Mouse (Mus musculus) heart, adult 2 months (tissue): ENCODE measurements around the gene Cd300c2. TPM values are rescaled to one million over a fixed set of nuclear protein-coding genes. Genes with fewer than 3 reads are reported as not detected.

Source experiments
- DNase-seq, 2 experiments: peaks; one replicate each; pipeline ENCODE4 v3.0.0; 2021
- H3K27ac ChIP-seq: fragments of 200-600 bp; 2 replicates; pipeline ENCODE4 v1.8.1; 2022
- H3K27me3 ChIP-seq: fragments of 200-500 bp; 2 replicates; pipeline ENCODE4 v1.6.1; 2012; ENCODE audit warnings: mild to moderate bottlenecking, low read length, inconsistent platforms, mixed read lengths; ENCODE audit not compliant: control insufficient read depth, insufficient read depth
- H3K36me3 ChIP-seq: fragments of 200-500 bp; 2 replicates; pipeline ENCODE4 v1.6.1; 2012; ENCODE audit warnings: low read length, inconsistent platforms; ENCODE audit not compliant: control insufficient read depth, insufficient read depth
- H3K4me1 ChIP-seq: fragments of 200-500 bp; 2 replicates; pipeline ENCODE4 v1.6.1; 2011; ENCODE audit warnings: low read length; ENCODE audit not compliant: control insufficient read depth, insufficient read depth
- H3K4me3 ChIP-seq: fragments of 200-600 bp; 2 replicates; pipeline ENCODE4 v1.8.1; 2022
- H3K79me2 ChIP-seq: fragments of 200-500 bp; replicated peaks from 2 replicates; pipeline ENCODE4 v1.6.1; 2012; ENCODE audit warnings: mild to moderate bottlenecking, inconsistent platforms, low read length, moderate library complexity, mixed read lengths; ENCODE audit not compliant: control insufficient read depth, insufficient read depth
- H3K9ac ChIP-seq: fragments of 200-500 bp; 2 replicates; pipeline ENCODE4 v1.6.1; 2012; ENCODE audit warnings: low read depth, mild to moderate bottlenecking, control low read depth, inconsistent platforms, low read length, mixed read lengths
- CTCF ChIP-seq: fragments of 200-600 bp; IDR thresholded peaks from 2 replicates; pipeline ENCODE4 v1.8.1; 2022; ENCODE audit warnings: antibody characterized with exemption, mild to moderate bottlenecking, moderate library complexity
- EP300 ChIP-seq: fragments of 200-500 bp; IDR thresholded peaks from 2 replicates; pipeline ENCODE4 v1.6.1; 2011; ENCODE audit warnings: low read depth, low read length, control low read depth; ENCODE audit not compliant: insufficient read depth
- POLR2A ChIP-seq: fragments of 200-500 bp; IDR thresholded peaks from 2 replicates; pipeline ENCODE4 v1.6.1; 2011; ENCODE audit warnings: mild to moderate bottlenecking, low read depth, low read length, control low read depth; ENCODE audit not compliant: insufficient read depth
- WGBS: fragments of 180-500 bp; shearing (Covaris S2); methylation state at CpG from one replicate; pipeline ENCODE4 v1.1.7; 2018; 5-methylcytosine and 5-hydroxymethylcytosine counted together
- intact Hi-C: fragments of 180-260 bp; cut with DNase I; formaldehyde crosslinking; loops from one replicate; pipeline ENCODE4 v1.15.1; 2025
- polyA plus RNA-seq: library from polyadenylated mRNA; depleted of rRNA; stranded (reverse); fragments of >200 nt; gene quantifications from 2 replicates; pipeline ENCODE4 v1.2.3, GENCODE M21; 2012
- total RNA-seq, 2 experiments: library from RNA; stranded (reverse); gene quantifications; 2 replicates each; pipeline ENCODE4 v1.2.3; 2021

Cd300c2 gene
- total and polyA plus RNA-seq, 3 experiments: 1.5 to 2.2 (median 2.1) TPM

GRCm38 (mm10) chr11:115004070-115004469, 2.4 kb upstream of the Cd300c2 start:
- no peak overlapping the region for H3K4me3 ChIP-seq
- H3K79me2 ChIP-seq: no peaks in the 10 kb centered on the region
- no peak overlapping the region for H3K9ac ChIP-seq
- H3K36me3 ChIP-seq: no peaks in the 10 kb centered on the region
- TF ChIP-seq EP300 (no peak), CTCF (no peak)
- no peaks in the 10 kb centered on the region for H3K27me3 ChIP-seq
- H3K4me1 ChIP-seq: no peaks in the 10 kb centered on the region; the same call in 1 of the 2 replicates
- DNase-seq: peak in 1 of 2 experiments; percentile 28
- no peak overlapping the region for H3K27ac ChIP-seq
- intact Hi-C loops: no loop called here
- WGBS: 66% methylated on average over 5 of the region's 5 CpGs

- H3K9ac ChIP-seq: no peak within 1 kb of the TSS
- 57% methylated on average over 4 of the region's 4 CpGs for WGBS
- H3K27ac ChIP-seq: no peak within 1 kb of the TSS
- DNase-seq: no peak
- H3K36me3 ChIP-seq: no peaks in the 10 kb centered on the region
- H3K79me2 ChIP-seq: no peaks in the 10 kb centered on the region
- TF ChIP-seq POLR2A (peak; percentile 42; the same call in 1 of the 2 replicates), CTCF (no peak)
- no peak within 1 kb of the TSS for H3K4me3 ChIP-seq
- H3K4me1 ChIP-seq: no peaks in the 10 kb centered on the region
- no peaks in the 10 kb centered on the region for H3K27me3 ChIP-seq
- intact Hi-C loops: no loop called here
Measured at GRCm38 (mm10) chr11:114989793-114990192, 11.9 kb downstream of the Cd300c2 start, which contains the start of gene Cd300ld. Gene Cd300ld (minus strand): TSS chr11:114989922.

GRCm38 (mm10) chr11:114981866-114982265, 19.8 kb downstream of the Cd300c2 start:
- Histone ChIP-seq H3K27ac (no peak overlapping the region), H3K36me3 (no peaks in the 10 kb centered on the region), H3K4me1 (no peaks in the 10 kb centered on the region), H3K4me3 (no peak overlapping the region), H3K27me3 (no peaks in the 10 kb centered on the region), H3K9ac (no peak overlapping the region), H3K79me2 (no peaks in the 10 kb centered on the region)
- TF ChIP-seq EP300 (no peak), POLR2A (no peak), CTCF (no peak)
- intact Hi-C loops: no loop called here
- WGBS: 51% methylated on average over 4 of the region's 4 CpGs
- no peak for DNase-seq

GRCm38 (mm10) chr11:114972726-114973125, 29.0 kb downstream of the Cd300c2 start:
- H3K27ac ChIP-seq: no peak overlapping the region
- H3K36me3 ChIP-seq: no peaks in the 10 kb centered on the region
- DNase-seq: no peak
- no peaks in the 10 kb centered on the region for H3K27me3 ChIP-seq
- H3K4me3 ChIP-seq: no peak overlapping the region
- no peak for TF ChIP-seq CTCF
- TF ChIP-seq POLR2A: no peak
- TF ChIP-seq EP300: no peak
- H3K4me1 ChIP-seq: no peaks in the 10 kb centered on the region; the same call in 1 of the 2 replicates
- no peaks in the 10 kb centered on the region for H3K79me2 ChIP-seq
- 65% methylated on average over 10 of the region's 10 CpGs for WGBS
- intact Hi-C loops: no loop called here
- no peak overlapping the region for H3K9ac ChIP-seq

- TF ChIP-seq POLR2A: no peak
- TF ChIP-seq CTCF: no peak
- no peak for TF ChIP-seq EP300
- intact Hi-C loops: no loop called here
- Histone ChIP-seq H3K27ac (no peak within 1 kb of the TSS), H3K27me3 (no peaks in the 10 kb centered on the region; the same call in 1 of the 2 replicates), H3K36me3 (no peaks in the 10 kb centered on the region), H3K79me2 (no peaks in the 10 kb centered on the region), H3K4me3 (no peak within 1 kb of the TSS), H3K4me1 (peaks cover 4% of the 10 kb centered on the region), H3K9ac (no peak within 1 kb of the TSS)
- DNase-seq: peak in 1 of 2 experiments; percentile 37
- WGBS: 79% methylated on average over 9 of the region's 9 CpGs
Measured at GRCm38 (mm10) chr11:114968752-114969207, 32.9 kb downstream of the Cd300c2 start, which contains the start of gene Cd300c. Gene Cd300c (minus strand): TSS chr11:114969157.

GRCm38 (mm10) chr11:114965182-114965828, 36.4 kb downstream of the Cd300c2 start:
- H3K36me3 ChIP-seq: no peaks in the 10 kb centered on the region
- peaks cover 4% of the 10 kb centered on the region for H3K4me1 ChIP-seq
- H3K79me2 ChIP-seq: no peaks in the 10 kb centered on the region
- WGBS: 37% methylated on average over 3 of the region's 3 CpGs
- no peaks in the 10 kb centered on the region; the same call in 1 of the 2 replicates for H3K27me3 ChIP-seq
- no peak for TF ChIP-seq EP300
- no peak for TF ChIP-seq CTCF
- no peak for TF ChIP-seq POLR2A
- DNase-seq: peak in 1 of 2 experiments; percentile 14
- no peak overlapping the region for H3K9ac ChIP-seq
- H3K27ac ChIP-seq: no peak overlapping the region
- no peak overlapping the region for H3K4me3 ChIP-seq
- intact Hi-C loops: no loop called here
